Mouse (Mus musculus) liver, embryonic 16.5 days (tissue): Measurements from ENCODE around the gene Gabra2. TPM values are rescaled to one million over a fixed set of nuclear protein-coding genes. Genes with fewer than 3 reads are reported as not detected.

ENCODE experiments used
- ATAC-seq: fragments of 200-750 bp; cut with Nextera tagmentation; 2 replicates; pipeline ENCODE4 v1.8.0; 2017; ENCODE audit warnings: low read depth, mild to moderate bottlenecking, moderate number of reproducible peaks, moderate library complexity
- H3K27ac ChIP-seq: fragments of 300-500 bp; sonication (generic); 2 replicates; pipeline ENCODE4 v1.5.1; 2014; ENCODE audit warnings: mild to moderate bottlenecking, low read length
- H3K27me3 ChIP-seq: fragments of 300-500 bp; sonication (generic); 2 replicates; pipeline ENCODE4 v1.6.1; 2014; ENCODE audit warnings: low read depth, low read length, mixed read lengths; ENCODE audit not compliant: control insufficient read depth, insufficient read depth
- H3K36me3 ChIP-seq: fragments of 300-500 bp; sonication (generic); 2 replicates; pipeline ENCODE4 v1.6.1; 2014; ENCODE audit warnings: mild to moderate bottlenecking; ENCODE audit not compliant: control insufficient read depth, insufficient read depth
- H3K4me1 ChIP-seq: fragments of 300-500 bp; sonication (generic); 2 replicates; pipeline ENCODE4 v1.6.1; 2014; ENCODE audit warnings: low read depth, low read length, mixed read lengths; ENCODE audit not compliant: control insufficient read depth
- H3K4me2 ChIP-seq: fragments of 300-500 bp; sonication (generic); 2 replicates; pipeline ENCODE4 v1.6.1; 2014; ENCODE audit warnings: low read depth, low read length, mixed read lengths
- H3K4me3 ChIP-seq: fragments of 300-500 bp; sonication (generic); 2 replicates; pipeline ENCODE4 v1.5.1; 2014; ENCODE audit warnings: low read depth, mild to moderate bottlenecking, low read length
- H3K9ac ChIP-seq: fragments of 300-500 bp; sonication (generic); 2 replicates; pipeline ENCODE4 v1.6.1; 2014; ENCODE audit warnings: low read depth, low read length
- H3K9me3 ChIP-seq: fragments of 300-500 bp; sonication (generic); replicated peaks from 2 replicates; pipeline ENCODE4 v1.6.1; 2016; ENCODE audit warnings: low read length; ENCODE audit not compliant: control insufficient read depth
- WGBS: fragments of 180-500 bp; shearing (Covaris S2); extraction: QIAGEN DNeasy Blood & Tissue Kit; methylation state at CpG from one replicate; pipeline ENCODE4 v1.1.7; 2014; ENCODE audit not compliant: insufficient replicate concordance; 5-methylcytosine and 5-hydroxymethylcytosine counted together
- polyA plus RNA-seq: library from polyadenylated mRNA; unstranded; fragments of >200 nt; fragmentation: Nextera tagmentation; extraction: Ambion mirVana; gene quantifications from 2 replicates; pipeline ENCODE4 v1.2.1, GENCODE M21; 2015

Gene Gabra2
- polyA plus RNA-seq, 1 experiment from 2014 or later = 0.05 TPM

GRCm38 (mm10) chr5:70995617-70996325, 99.9 kb downstream of the Gabra2 start:
- Histone ChIP-seq H3K36me3 (no peaks in the 10 kb centered on the region), H3K4me3 (no peak overlapping the region), H3K4me1 (no peaks in the 10 kb centered on the region), H3K27ac (no peak overlapping the region), H3K4me2 (no peak overlapping the region), H3K9ac (no peak overlapping the region), H3K27me3 (no peaks in the 10 kb centered on the region), H3K9me3 (no peaks in the 10 kb centered on the region)
- WGBS = 63% methylated on average over 13 of the region's 13 CpGs
- no peak for ATAC-seq

DNA sequence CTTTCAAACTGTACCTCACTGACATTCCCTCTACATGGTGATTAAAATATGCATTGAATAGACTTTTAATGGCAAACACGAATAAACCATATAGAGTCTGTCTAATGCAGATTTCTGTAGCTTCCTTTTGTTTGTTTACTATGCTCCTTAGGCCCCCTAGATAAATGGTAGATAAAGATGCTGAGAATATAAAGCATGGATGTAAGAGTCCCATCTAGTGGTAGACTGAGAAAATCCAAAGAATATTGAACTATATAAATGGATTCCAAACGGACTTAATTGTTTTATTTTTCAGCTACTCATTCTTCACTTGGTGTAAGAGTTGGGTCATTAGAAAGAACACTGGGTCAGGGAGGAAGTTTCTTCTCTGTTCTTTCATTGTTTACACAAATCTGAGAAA, 102.4 kb downstream of the Gabra2 start:
- Histone ChIP-seq H3K9me3 (no peaks in the 10 kb centered on the region), H3K4me3 (no peak overlapping the region), H3K27ac (no peak overlapping the region), H3K36me3 (no peaks in the 10 kb centered on the region), H3K9ac (no peak overlapping the region), H3K27me3 (no peaks in the 10 kb centered on the region), H3K4me1 (no peaks in the 10 kb centered on the region), H3K4me2 (no peak overlapping the region)
- no peak for ATAC-seq
- WGBS = 40% methylated on average over 2 of the region's 2 CpGs

GRCm38 (mm10) chr5:70990891-70991290, 104.8 kb downstream of the Gabra2 start:
- no peak overlapping the region for H3K4me3 ChIP-seq
- no peak overlapping the region for H3K4me2 ChIP-seq
- no peaks in the 10 kb centered on the region for H3K36me3 ChIP-seq
- no peaks in the 10 kb centered on the region for H3K9me3 ChIP-seq
- no peak for ATAC-seq
- no peak overlapping the region for H3K9ac ChIP-seq
- WGBS = 59% methylated on average over 3 of the region's 3 CpGs
- H3K4me1 ChIP-seq = no peaks in the 10 kb centered on the region
- H3K27me3 ChIP-seq = no peaks in the 10 kb centered on the region
- no peak overlapping the region for H3K27ac ChIP-seq
